Mouse (Mus musculus): ENCODE measurements around the gene Cdkal1.

Cdkal1 gene

DNA sequence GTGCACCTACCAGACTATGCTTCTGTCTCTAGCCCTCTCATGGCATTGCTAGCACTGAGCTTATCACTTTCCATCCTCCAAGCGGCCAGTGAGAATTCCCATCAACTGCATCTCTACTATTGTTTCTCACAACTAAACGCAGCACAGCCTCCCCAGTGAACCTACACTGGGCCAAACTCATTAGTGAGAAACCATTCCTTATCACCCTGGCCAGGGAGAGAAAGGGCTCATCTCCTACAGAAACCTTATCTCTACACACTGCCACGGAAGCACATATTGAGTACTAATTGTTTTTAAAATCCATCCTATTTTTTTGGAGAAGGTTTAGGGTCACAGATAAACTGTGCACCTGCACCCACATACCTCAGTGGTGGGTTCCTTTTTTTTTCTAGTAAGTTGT, 147.9 kb downstream of the Cdkal1 start:
- DNase-seq (ENCODE audit: low spot score in 2 of 2) = no peak

- no peak for DNase-seq (ENCODE audit: low spot score in 2 of 2)
Observed at GRCm38 (mm10) chr13:29701400-29701799, 154.1 kb downstream of the Cdkal1 start.

DNA sequence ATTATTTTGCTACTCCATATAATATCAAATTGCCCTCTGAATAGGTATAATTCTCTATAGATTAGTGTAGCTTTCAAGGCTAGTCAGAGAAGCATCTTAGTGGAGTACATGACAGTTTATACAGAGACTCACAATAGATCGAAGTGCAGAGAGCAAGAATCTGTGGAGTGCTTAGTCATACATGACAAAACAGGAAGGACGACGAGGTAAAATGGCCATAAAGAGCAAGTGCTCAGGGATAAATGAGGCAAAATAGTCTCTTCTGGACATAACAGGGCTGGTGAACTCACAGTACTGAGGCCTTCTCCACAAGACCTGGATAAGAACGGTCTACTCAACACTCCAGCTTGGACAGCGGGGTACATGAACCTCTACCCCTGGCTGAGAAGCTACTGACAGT, 155.6 kb downstream of the Cdkal1 start:
- DNase-seq (ENCODE audit: low spot score in 2 of 2) = no peak

- no peak for DNase-seq (ENCODE audit: low spot score in 2 of 2)
Observed at GRCm38 (mm10) chr13:29698307-29698985, 157.0 kb downstream of the Cdkal1 start.

GRCm38 (mm10) chr13:29697230-29697629, 158.2 kb downstream of the Cdkal1 start:
- no peak for DNase-seq (ENCODE audit: low spot score in 2 of 2)

- no peak for DNase-seq (ENCODE audit: low spot score in 2 of 2)
Observed at GRCm38 (mm10) chr13:29690734-29691133, 164.7 kb downstream of the Cdkal1 start.

DNA sequence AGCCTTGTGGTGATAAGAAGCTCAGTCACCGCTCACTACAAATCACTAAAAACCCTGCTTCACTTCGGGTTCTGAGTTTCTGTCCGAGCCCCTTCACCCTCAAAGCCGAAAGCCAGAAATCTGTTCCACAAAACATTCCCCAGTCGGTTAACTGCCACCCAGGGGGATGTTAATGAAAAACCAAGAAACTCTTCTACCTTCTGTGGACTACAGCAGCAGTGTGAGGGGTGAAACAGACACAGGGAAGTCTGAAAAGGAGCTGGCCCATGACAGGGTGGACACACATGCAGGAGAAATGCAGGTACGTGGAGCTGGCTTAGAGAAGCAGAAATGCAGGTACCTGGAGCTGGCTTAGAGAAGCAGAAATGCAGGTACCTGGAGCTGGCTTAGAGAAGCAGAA, 166.6 kb downstream of the Cdkal1 start:
- DNase-seq (ENCODE audit: low spot score in 2 of 2) = no peak

DNA sequence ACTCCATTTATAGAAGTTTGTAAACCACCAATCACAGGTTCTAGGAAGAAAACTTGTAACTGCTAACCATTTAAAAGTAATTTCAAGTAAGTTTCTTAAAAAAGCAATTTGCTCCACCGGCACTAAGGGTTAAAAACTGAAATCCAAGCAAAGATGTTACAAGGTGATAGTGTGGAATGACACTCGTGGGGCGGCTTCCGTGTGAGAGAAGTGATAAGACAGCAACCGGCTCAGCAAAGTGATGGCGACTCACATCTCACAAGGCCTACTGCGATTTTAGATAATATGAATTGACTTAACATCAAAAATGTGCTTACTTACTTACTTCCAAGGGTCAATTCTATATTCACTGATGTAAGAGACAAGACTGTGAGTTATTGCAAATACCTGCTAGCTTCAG, 167.6 kb downstream of the Cdkal1 start:
- DNase-seq (ENCODE audit: low spot score in 2 of 2) = no peak

GRCm38 (mm10) chr13:29679479-29680186, 175.8 kb downstream of the Cdkal1 start:
- DNase-seq (ENCODE audit: low spot score in 2 of 2) = no peak

- no peak for DNase-seq (ENCODE audit: low spot score in 2 of 2)
Observed at GRCm38 (mm10) chr13:29677559-29677958, 177.9 kb downstream of the Cdkal1 start.

DNA sequence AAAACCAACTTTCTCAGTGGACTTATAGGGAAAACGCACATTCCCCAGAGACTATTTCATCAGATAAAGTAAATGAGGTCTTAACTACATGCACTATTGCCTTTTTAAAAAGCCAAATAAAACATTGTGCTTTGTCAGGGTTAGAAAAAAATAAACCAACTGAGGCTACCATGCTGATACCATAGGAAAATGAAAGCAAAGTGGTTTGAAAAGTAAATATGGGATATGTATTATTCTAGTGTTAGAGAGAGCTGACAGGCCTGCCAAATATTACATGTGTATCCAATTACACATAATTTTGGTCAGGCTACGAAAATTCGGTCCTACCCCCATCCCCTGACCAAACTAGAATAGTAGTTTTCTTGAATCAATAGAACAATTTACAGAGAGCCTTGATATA, 184.8 kb downstream of the Cdkal1 start:
- DNase-seq (ENCODE audit: low spot score in 2 of 2) = no peak

DNA sequence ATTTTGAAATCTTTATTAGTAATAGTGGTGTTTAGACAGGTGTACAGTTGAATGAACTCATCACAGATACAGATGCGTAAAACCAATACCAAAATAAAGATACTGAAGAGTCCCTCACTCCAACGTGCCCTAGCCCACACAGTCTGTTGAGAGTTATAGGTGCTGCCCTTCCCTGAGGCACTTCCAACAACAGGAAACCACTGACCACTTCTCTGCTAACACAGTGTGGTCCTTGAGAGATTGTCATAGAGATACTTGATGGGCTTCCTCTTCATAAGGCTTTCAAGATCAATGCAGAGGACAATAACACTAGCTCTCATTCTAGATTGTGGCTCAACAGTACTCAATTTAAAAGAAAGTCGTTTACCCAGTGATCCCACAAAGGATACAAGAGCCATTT, 191.6 kb downstream of the Cdkal1 start:
- DNase-seq (ENCODE audit: low spot score in 2 of 2) = no peak

GRCm38 (mm10) chr13:29655841-29656365, 199.6 kb downstream of the Cdkal1 start:
- DNase-seq (ENCODE audit: low spot score in 2 of 2) = no peak

DNA sequence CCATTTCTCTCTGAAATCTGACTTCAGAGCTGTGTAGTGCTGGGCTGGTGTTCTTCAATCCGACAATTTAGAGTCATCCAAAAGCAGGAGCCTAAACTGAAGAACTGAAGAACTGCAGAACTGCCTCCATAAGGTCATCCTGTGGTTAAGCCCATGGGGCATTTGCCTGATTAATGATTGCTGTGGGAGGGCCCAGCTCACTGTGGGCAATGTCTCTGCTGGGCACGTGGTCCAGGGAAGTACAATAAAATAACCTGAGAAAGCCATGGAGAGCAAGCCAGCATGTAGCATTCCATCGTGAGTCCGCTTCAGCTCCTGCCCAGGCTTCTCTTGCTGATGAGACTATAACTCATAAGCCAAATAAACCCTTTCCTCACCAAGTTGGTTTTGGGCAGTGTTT, 202.1 kb downstream of the Cdkal1 start:
- DNase-seq (ENCODE audit: low spot score in 2 of 2) = no peak

DNA sequence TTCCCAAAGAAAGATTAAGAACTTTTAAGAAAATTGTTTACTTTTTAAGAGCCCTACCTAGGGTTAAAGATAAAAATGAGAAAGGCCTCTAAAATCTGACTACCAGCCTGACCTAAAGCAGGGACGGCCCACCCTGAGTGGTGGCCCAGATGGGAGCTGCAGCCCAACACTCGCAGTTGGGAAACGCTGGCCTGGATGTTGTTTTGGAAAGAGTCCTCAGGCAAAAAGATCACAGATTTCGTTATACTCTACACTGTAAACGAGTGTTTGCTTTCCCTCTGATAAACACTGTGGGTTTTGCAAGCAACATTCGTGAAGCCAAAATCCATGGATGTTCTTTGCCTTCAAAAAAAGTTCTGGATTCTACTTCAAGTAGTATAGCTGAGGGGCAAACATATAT, 202.7 kb downstream of the Cdkal1 start:
- DNase-seq (ENCODE audit: low spot score in 2 of 2) = no peak

GRCm38 (mm10) chr13:29650576-29651236, 204.8 kb downstream of the Cdkal1 start:
- DNase-seq (ENCODE audit: low spot score in 2 of 2) = no peak

- DNase-seq (ENCODE audit: low spot score in 2 of 2) = no peak
Observed at GRCm38 (mm10) chr13:29649593-29649992, 205.9 kb downstream of the Cdkal1 start.

GRCm38 (mm10) chr13:29642226-29642625, 213.2 kb downstream of the Cdkal1 start:
- no peak for DNase-seq (ENCODE audit: low spot score in 2 of 2)

DNA sequence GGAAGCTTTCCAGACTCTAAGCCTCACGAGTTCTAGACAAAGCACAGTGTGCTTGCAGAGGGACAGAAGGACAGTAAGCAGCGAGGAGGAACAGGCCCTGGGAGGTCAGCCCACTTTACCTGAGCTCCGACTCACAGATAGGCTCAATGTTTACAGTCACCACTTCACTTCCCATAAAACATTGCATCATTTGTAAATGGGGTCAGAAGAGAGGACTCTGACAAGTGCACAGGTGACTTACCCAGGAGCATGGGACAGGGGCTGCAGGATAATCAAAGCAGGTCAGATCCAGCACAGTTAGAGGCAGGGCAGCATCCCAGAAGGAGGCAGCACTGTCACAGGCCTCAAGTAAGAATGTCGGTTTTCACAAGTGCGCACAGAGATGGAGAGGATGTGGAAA, 214.3 kb downstream of the Cdkal1 start:
- DNase-seq (ENCODE audit: low spot score in 2 of 2) = no peak

DNA sequence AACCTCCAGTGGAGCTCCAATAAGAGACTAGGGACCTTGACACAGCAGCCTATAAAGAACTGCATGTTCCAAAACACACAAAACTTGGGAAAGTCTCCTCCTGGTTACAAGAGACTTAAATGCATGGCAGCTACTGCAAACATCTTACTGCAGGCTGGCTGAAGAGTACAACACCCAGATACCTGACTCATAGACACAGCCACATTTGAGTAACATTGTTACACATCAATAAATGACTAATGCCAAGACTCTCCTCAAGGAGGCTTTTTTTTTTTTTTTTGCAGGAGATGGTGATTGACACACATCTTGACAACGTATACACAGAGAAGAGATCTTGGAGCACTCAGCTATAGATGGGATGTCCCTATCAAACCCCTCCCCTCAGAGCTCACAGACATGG, 215.3 kb downstream of the Cdkal1 start:
- DNase-seq (ENCODE audit: low spot score in 2 of 2) = no peak

DNA sequence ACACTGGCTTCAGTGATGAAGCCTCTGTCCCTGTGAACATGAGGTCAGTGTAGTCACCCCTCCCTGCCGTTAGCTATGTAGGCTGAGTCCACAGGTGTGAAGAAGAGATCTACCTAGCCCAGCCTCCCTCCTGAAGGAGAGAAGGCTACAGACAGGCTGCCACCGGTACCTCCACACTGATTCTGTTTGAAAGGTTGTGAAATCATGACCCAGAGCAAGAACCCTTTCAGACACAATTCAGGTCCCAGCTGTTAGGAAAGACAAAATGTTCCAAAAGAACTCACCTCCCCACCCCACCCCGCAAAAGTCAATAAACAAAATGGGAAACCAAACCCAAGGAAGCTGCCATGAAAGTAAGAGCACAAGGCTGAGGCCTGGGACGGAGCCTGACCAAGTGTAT, 217.2 kb downstream of the Cdkal1 start:
- no peak for DNase-seq (ENCODE audit: low spot score in 2 of 2)

DNA sequence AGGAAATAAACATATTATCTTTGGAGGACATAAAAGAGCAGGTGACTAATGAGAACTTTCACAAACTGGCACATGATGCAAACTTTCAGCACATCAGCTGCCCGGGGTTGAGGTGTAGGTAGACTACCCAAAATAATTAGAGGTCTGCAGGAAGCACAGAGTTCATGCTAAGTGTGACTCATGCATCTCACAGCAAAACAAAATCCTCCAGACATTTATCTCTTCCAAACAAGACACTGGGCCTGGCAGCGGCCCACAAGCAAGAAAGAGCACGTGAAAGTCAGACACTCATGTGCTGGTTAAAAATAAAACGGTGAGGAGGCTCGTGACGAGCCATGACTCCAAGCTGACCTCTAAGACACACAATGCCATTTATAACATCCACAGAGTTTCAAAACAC, 217.7 kb downstream of the Cdkal1 start:
- DNase-seq (ENCODE audit: low spot score in 2 of 2) = no peak

GRCm38 (mm10) chr13:29635581-29635980, 219.9 kb downstream of the Cdkal1 start:
- DNase-seq (ENCODE audit: low spot score in 2 of 2) = no peak
